Comparison of ENCODE assay signal across 10 mouse cellular contexts in the genomic region with DNA sequence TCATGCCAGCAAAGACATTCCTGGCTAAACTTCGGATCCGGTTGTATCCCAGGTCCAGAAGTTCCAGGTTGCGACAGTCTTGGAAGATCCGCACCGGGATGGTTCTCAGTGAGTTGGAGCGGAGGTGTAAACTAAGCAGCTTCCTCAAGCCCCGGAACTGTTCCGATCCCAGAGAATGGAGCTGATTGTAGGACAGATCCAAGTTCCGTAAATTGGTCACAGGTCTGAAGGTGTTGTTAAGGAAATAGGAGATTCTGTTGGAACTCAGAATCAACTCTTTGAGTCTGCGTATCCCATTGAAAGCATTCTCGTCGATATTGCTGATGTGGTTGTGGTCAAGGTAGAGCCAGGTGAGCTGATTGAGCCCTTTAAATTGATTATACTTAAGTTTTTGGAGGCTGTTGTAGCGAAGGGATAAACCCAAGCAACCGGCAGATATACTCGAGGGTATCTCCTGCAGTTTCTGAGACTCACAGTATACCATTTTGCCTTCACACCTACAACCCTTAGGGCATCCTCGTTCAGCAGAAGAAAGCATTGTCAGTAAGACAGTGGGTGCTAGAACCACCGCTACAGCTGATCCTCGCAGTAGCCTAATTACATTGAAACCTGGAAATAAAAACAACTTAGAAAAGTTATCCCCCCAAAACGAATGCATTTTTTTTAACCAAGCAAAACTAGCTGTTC. TPM values are rescaled to one million over a fixed set of nuclear protein-coding genes. Genes with fewer than 3 reads are reported as not detected.
A peak's percentile ranks its signal among the peaks of the same experiment; 100 is the strongest.
DNase-seq lines count a peak whose midpoint lies in the region; ATAC-seq and TF ChIP-seq lines count a peak whose summit lies in the region.
"Had no signal": no experiment of that assay in that cellular context is flagged by ENCODE, and none has a peak within 500 bp of the region (broad histone marks: within the 10 kb centered on the region; RNA-seq: fewer than 3 reads in every experiment).

No protein-coding gene starts in this region.

- no peaks in the 10 kb centered on the region for H3K4me1 ChIP-seq in forebrain, postnatal 0 days (ENCODE audit: insufficient read depth)
- peaks cover 7% of the 10 kb centered on the region for H3K4me1 ChIP-seq in midbrain, embryonic 11.5 days (ENCODE audit: control insufficient read depth, insufficient read depth, low read length)
- no peaks in the 10 kb centered on the region for H3K4me1 ChIP-seq in liver, embryonic 12.5 days

- WGBS in forebrain, postnatal 0 days = 25% methylated on average over 19 of the region's 19 CpGs
- WGBS in midbrain, embryonic 11.5 days = 18% methylated on average over 19 of the region's 19 CpGs
- 29% methylated on average over 19 of the region's 19 CpGs for WGBS in liver, embryonic 12.5 days (ENCODE audit: insufficient replicate concordance)

- peak; percentile 11 for DNase-seq in retina, postnatal 1 day
- DNase-seq in retina, embryonic 14.5 days (ENCODE audit: low spot score) = no peak
- peak; percentile 50 for DNase-seq in forebrain, postnatal 0 days
- peak; percentile 91 for DNase-seq in midbrain, embryonic 11.5 days (ENCODE audit: low spot score, missing footprints)
- peak; percentile 34 for DNase-seq in telencephalon, adult 2 months (ENCODE audit: low read depth, low spot score)
- DNase-seq in heart, adult 8-10 months (ENCODE audit: low spot score) = no peak
- no peak for DNase-seq in ovary, postnatal 14 days (ENCODE audit: low spot score)

- H3K9me3 ChIP-seq in forebrain, postnatal 0 days (ENCODE audit: low read length) = no peaks in the 10 kb centered on the region
- no peaks in the 10 kb centered on the region for H3K9me3 ChIP-seq in midbrain, embryonic 11.5 days (ENCODE audit: control insufficient read depth, low read length)
- H3K9me3 ChIP-seq in liver, embryonic 12.5 days (replicated peaks) = no peaks in the 10 kb centered on the region

- TF ChIP-seq CTCF in forebrain, postnatal 0 days (IDR thresholded peaks at IDR 0.05; ENCODE audit: low read depth) = no peak

- peak overlapping the region; percentile 81 for H3K4me2 ChIP-seq in forebrain, postnatal 0 days (ENCODE audit: low read depth)
- H3K4me2 ChIP-seq in midbrain, embryonic 11.5 days = peak overlapping the region; percentile 70
- H3K4me2 ChIP-seq in liver, embryonic 12.5 days = no peak overlapping the region

- H3K27me3 ChIP-seq in forebrain, postnatal 0 days (ENCODE audit: insufficient read depth, low read length) = no peaks in the 10 kb centered on the region
- peaks cover 13% of the 10 kb centered on the region for H3K27me3 ChIP-seq in midbrain, embryonic 11.5 days (ENCODE audit: control insufficient read depth, insufficient read depth, low read length)
- peaks cover 43% of the 10 kb centered on the region for H3K27me3 ChIP-seq in liver, embryonic 12.5 days (replicated peaks)

- H3K27ac ChIP-seq in forebrain, postnatal 0 days (ENCODE audit: low read depth, low read length) = no peak overlapping the region
- no peak overlapping the region for H3K27ac ChIP-seq in midbrain, embryonic 11.5 days (ENCODE audit: low read depth, low read length)
- no peak overlapping the region for H3K27ac ChIP-seq in liver, embryonic 12.5 days

- H3K36me3 ChIP-seq in forebrain, postnatal 0 days (ENCODE audit: insufficient read depth) = no peaks in the 10 kb centered on the region
- H3K36me3 ChIP-seq in midbrain, embryonic 11.5 days (ENCODE audit: control insufficient read depth, insufficient read depth, low read length) = no peaks in the 10 kb centered on the region
- H3K36me3 ChIP-seq in liver, embryonic 12.5 days = no peaks in the 10 kb centered on the region

- ATAC-seq in forebrain, postnatal 0 days = no peak
- ATAC-seq in midbrain, embryonic 11.5 days (ENCODE audit: low FRiP score) = no peak
- no peak for ATAC-seq in liver, embryonic 12.5 days

- peak overlapping the region; percentile 57 for H3K4me3 ChIP-seq in forebrain, postnatal 0 days (ENCODE audit: low read depth, low read length)
- H3K4me3 ChIP-seq in midbrain, embryonic 11.5 days (ENCODE audit: low read depth, low read length) = 0 out of 2 replicates have a peak overlapping the region, but pooled peaks have one; percentile 1
- H3K4me3 ChIP-seq in liver, embryonic 12.5 days = no peak overlapping the region

- peak overlapping the region; percentile 71 for H3K9ac ChIP-seq in forebrain, postnatal 0 days
- H3K9ac ChIP-seq in midbrain, embryonic 11.5 days (ENCODE audit: low read length) = no peak overlapping the region
- no peak overlapping the region for H3K9ac ChIP-seq in liver, embryonic 12.5 days

RNA-seq across cellular contexts. Expression of gene Lrrtm3, which starts 1.2 kb away (rescaled TPM):
- 26.0 and 29.9 TPM in 2 replicates for total RNA-seq in forebrain, postnatal 0 days (2014; rRNA removed)
- 12.2 and 25.8 TPM in 2 replicates for polyA plus RNA-seq in forebrain, postnatal 0 days (2015; fragmentation: Nextera tagmentation; extraction: Ambion mirVana)
- 2.1 and 2.6 TPM in 2 replicates for polyA plus RNA-seq in midbrain, embryonic 11.5 days (2014; fragmentation: Nextera tagmentation; extraction: Ambion mirVana)
- 0.07 and 0.33 TPM in 2 replicates for polyA plus RNA-seq in liver, embryonic 12.5 days (2016; fragmentation: Nextera tagmentation; extraction: Ambion mirVana)
- total RNA-seq in heart, adult 8-10 months (2022) = under 1 TPM in 3 of 4 experiments, not detected in 1; 0.16 to 0.60 (median 0.50) TPM
- total RNA-seq: hematopoietic stem cell, adult 5-6 weeks had no signal
- polyA plus RNA-seq: spleen, adult 2 months had no signal

Comparison
In these comparisons a context has a peak if more than half of its experiments do, and no peak if none do; other contexts are left out.
1. DNase-seq: peak in retina, postnatal 1 day (single experiment), forebrain, postnatal 0 days (single experiment), midbrain, embryonic 11.5 days (single experiment) and telencephalon, adult 2 months (single experiment); none in retina, embryonic 14.5 days (single experiment), heart, adult 8-10 months (single experiment) and ovary, postnatal 14 days (single experiment).